Mouse (Mus musculus): ENCODE data around the gene Akap13. TPM values are rescaled to one million over a fixed set of nuclear protein-coding genes. Genes with fewer than 3 reads are reported as not detected.

The Akap13 gene
- 348 TPM for polyA plus RNA-seq (2017; shearing (Covaris generic))

GRCm38 (mm10) chr7:75455223-75456151 lies at the start of gene Akap13:
TSS of gene Akap13 (plus strand) at chr7:75455534.

Other genes with a start within 250 kb of the Akap13 start
- gene Sv2b, start 146.3 kb upstream of the Akap13 start, polyA plus RNA-seq (2017; shearing (Covaris generic)), result not detected

Data from CD4-positive, CD25-positive, alpha-beta regulatory T cell (primary cell).